9 mouse cellular contexts compared by ENCODE assay signal in the genomic region with DNA sequence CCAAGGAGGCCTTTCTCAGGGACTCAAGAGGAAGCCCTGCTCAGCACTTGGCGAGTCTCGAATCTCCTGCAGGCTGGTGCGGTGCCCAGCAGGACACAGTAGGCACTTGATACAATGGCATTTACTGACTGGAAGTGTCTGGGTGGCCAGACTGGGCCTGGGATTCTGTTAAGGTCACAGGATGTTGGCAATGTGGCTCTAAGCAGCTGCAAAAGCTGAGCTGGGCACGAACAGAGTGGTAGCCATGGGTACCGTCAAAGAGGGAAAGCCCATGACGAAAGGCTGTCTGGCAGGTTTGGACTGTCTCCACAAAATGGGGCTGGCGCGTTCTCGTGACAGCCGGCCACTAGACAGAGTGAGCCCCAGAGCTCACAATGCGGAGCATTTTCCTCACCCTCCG.
A peak's percentile ranks its signal among the peaks of the same experiment; 100 is the strongest.
DNase-seq lines count a peak whose midpoint lies in the region; ATAC-seq lines count a peak whose summit lies in the region.
"Had no signal": no experiment of that assay in that cellular context is flagged by ENCODE, and none has a peak within 500 bp of the region (broad histone marks: within the 10 kb centered on the region; RNA-seq: fewer than 3 reads in every experiment).

No protein-coding gene starts in this region.

- intact Hi-C loops in heart, postnatal 10 days (cut with DNase I): no loop called here

- 86% methylated on average over 12 of the region's 12 CpGs for WGBS in liver, embryonic 13.5 days (ENCODE audit: insufficient replicate concordance)
- 87% methylated on average over 12 of the region's 12 CpGs for WGBS in liver, embryonic 12.5 days (ENCODE audit: insufficient replicate concordance)
- WGBS in forebrain, embryonic 13.5 days: 66% methylated on average over 12 of the region's 12 CpGs

- no peaks in the 10 kb centered on the region for H3K36me3 ChIP-seq in liver, embryonic 13.5 days
- H3K36me3 ChIP-seq in liver, embryonic 12.5 days: no peaks in the 10 kb centered on the region
- H3K36me3 ChIP-seq in forebrain, embryonic 13.5 days (ENCODE audit: poor library complexity, severe bottlenecking): no peaks in the 10 kb centered on the region
- H3K36me3 ChIP-seq: limb, embryonic 12.5 days had no signal

- H3K9me3 ChIP-seq in liver, embryonic 13.5 days (replicated peaks): no peaks in the 10 kb centered on the region
- no peaks in the 10 kb centered on the region for H3K9me3 ChIP-seq in liver, embryonic 12.5 days (replicated peaks)
- no peaks in the 10 kb centered on the region for H3K9me3 ChIP-seq in forebrain, embryonic 13.5 days (replicated peaks)
- H3K9me3 ChIP-seq: limb, embryonic 12.5 days had no signal

- H3K4me1 ChIP-seq in liver, embryonic 13.5 days (replicated peaks): peaks cover 54% of the 10 kb centered on the region
- peaks cover 50% of the 10 kb centered on the region for H3K4me1 ChIP-seq in liver, embryonic 12.5 days
- peaks cover 36% of the 10 kb centered on the region for H3K4me1 ChIP-seq in forebrain, embryonic 13.5 days

- no peak overlapping the region for H3K9ac ChIP-seq in liver, embryonic 13.5 days
- no peak overlapping the region for H3K9ac ChIP-seq in liver, embryonic 12.5 days
- no peak overlapping the region for H3K9ac ChIP-seq in forebrain, embryonic 13.5 days
- H3K9ac ChIP-seq: limb, embryonic 12.5 days had no signal

- H3K27me3 ChIP-seq in liver, embryonic 13.5 days: peaks cover 10% of the 10 kb centered on the region
- H3K27me3 ChIP-seq in liver, embryonic 12.5 days (replicated peaks): peaks cover 5% of the 10 kb centered on the region
- no peaks in the 10 kb centered on the region for H3K27me3 ChIP-seq in forebrain, embryonic 13.5 days
- H3K27me3 ChIP-seq: limb, embryonic 12.5 days had no signal

- H3K4me2 ChIP-seq in liver, embryonic 13.5 days: no peak overlapping the region
- H3K4me2 ChIP-seq in liver, embryonic 12.5 days: no peak overlapping the region
- no peak overlapping the region for H3K4me2 ChIP-seq in forebrain, embryonic 13.5 days
- H3K4me2 ChIP-seq: limb, embryonic 12.5 days had no signal

- ATAC-seq in liver, embryonic 13.5 days (ENCODE audit: low read depth): no peak
- ATAC-seq in liver, embryonic 12.5 days: no peak
- peak; percentile 88 for ATAC-seq in forebrain, embryonic 13.5 days

- H3K4me3 ChIP-seq in liver, embryonic 13.5 days (replicated peaks): no peak overlapping the region
- H3K4me3 ChIP-seq in liver, embryonic 12.5 days: no peak overlapping the region
- H3K4me3 ChIP-seq in forebrain, embryonic 13.5 days: no peak overlapping the region
- H3K4me3 ChIP-seq: limb, embryonic 12.5 days had no signal

- DNase-seq in liver, embryonic 13.5 days: no peak
- peak; percentile 71 to 78 for DNase-seq in heart, postnatal 10 days
- peak; percentile 51 to 69 for DNase-seq in left cerebral cortex, adult 9 months (ENCODE audit: low spot score in 2 of 2)
- peak; percentile 54 to 59 for DNase-seq in right cerebral cortex, postnatal 36 days (ENCODE audit: low spot score in 2 of 2)
- no peak for DNase-seq in thymus, postnatal 25 days
- DNase-seq in spleen, postnatal 14 days (ENCODE audit: low spot score in 2 of 2): no peak

- peak overlapping the region; percentile 26; the same call in 1 of the 2 replicates for H3K27ac ChIP-seq in liver, embryonic 13.5 days
- no peak overlapping the region for H3K27ac ChIP-seq in liver, embryonic 12.5 days
- peak overlapping the region; percentile 53 for H3K27ac ChIP-seq in forebrain, embryonic 13.5 days

Comparison
In these comparisons a context has a peak if more than half of its experiments do, and no peak if none do; other contexts are left out.
1. DNase-seq: peak in heart, postnatal 10 days (2 of 2), left cerebral cortex, adult 9 months (2 of 2) and right cerebral cortex, postnatal 36 days (2 of 2); none in liver, embryonic 13.5 days (single experiment), thymus, postnatal 25 days (single experiment) and spleen, postnatal 14 days (0 of 2).